Mouse (Mus musculus) MEL (cell line): ENCODE results near the gene Acad10. TPM values are rescaled to one million over a fixed set of nuclear protein-coding genes. Genes with fewer than 3 reads are reported as not detected.

Experiments used
- DNase-seq: peaks from one replicate; pipeline ENCODE4 v3.0.0; 2011; ENCODE audit warnings: low read depth, low spot score
- H3K27ac ChIP-seq: 2 replicates; pipeline ENCODE4 v1.5.1; 2012; ENCODE audit warnings: low read depth, mild to moderate bottlenecking, control low read depth, low read length, moderate library complexity; ENCODE audit not compliant: control insufficient read depth
- H3K27me3 ChIP-seq, 2 experiments: fragments of 150-350 bp in 1 of 2; sonication (generic) in 1 of 2; 2 replicates each; pipeline ENCODE4 v1.6.1; 2012; ENCODE audit warnings: low read length in 2 of 2, mild to moderate bottlenecking in 2 of 2, improper control_type of control experiment in 1 of 2, moderate library complexity in 1 of 2; ENCODE audit not compliant: insufficient read depth in 2 of 2, control insufficient read depth in 1 of 2
- H3K36me3 ChIP-seq, 2 experiments: 2 replicates each; pipeline ENCODE4 v1.6.1; 2012 to 2014; ENCODE audit warnings: low read length in 2 of 2, improper control_type of control experiment in 1 of 2, inconsistent platforms in 1 of 2, mild to moderate bottlenecking in 1 of 2; ENCODE audit not compliant: insufficient read depth in 2 of 2, control insufficient read depth in 1 of 2
- H3K4me1 ChIP-seq, 2 experiments: fragments of 150-350 bp in 1 of 2; sonication (generic) in 1 of 2; 2 replicates each; pipeline ENCODE4 v1.6.1; 2012; ENCODE audit warnings: low read length in 2 of 2, improper control_type of control experiment in 1 of 2, mild to moderate bottlenecking in 1 of 2; ENCODE audit not compliant: insufficient read depth in 2 of 2, control insufficient read depth in 1 of 2
- H3K4me3 ChIP-seq, 2 experiments: fragments of 150-350 bp in 1 of 2; sonication (generic) in 1 of 2; 2 replicates each; pipeline ENCODE4 v1.5.1; 2012; ENCODE audit warnings: low read depth in 2 of 2, low read length in 2 of 2, mild to moderate bottlenecking in 2 of 2, moderate library complexity in 2 of 2, control low read depth in 1 of 2, improper control_type of control experiment in 1 of 2; ENCODE audit not compliant: control insufficient read depth in 1 of 2, insufficient read depth in 1 of 2
- H3K79me2 ChIP-seq: 2 replicates; pipeline ENCODE4 v1.6.1; 2012; ENCODE audit warnings: mild to moderate bottlenecking, low read length, moderate library complexity; ENCODE audit not compliant: control insufficient read depth, poor library complexity, insufficient read depth
- H3K9ac ChIP-seq: 2 replicates; pipeline ENCODE4 v1.6.1; 2012; ENCODE audit warnings: low read depth, mild to moderate bottlenecking, control low read depth, low read length, moderate library complexity; ENCODE audit not compliant: control insufficient read depth, poor library complexity, severe bottlenecking
- H3K9me3 ChIP-seq: fragments of 150-350 bp; sonication (generic); replicated peaks from 2 replicates; pipeline ENCODE4 v1.6.1; 2012; ENCODE audit warnings: mild to moderate bottlenecking, low read length, improper control_type of control experiment, moderate library complexity; ENCODE audit not compliant: insufficient read depth
- BHLHE40 ChIP-seq: IDR thresholded peaks from 2 replicates; pipeline ENCODE4 v1.6.1; 2012; ENCODE audit warnings: low read depth, mild to moderate bottlenecking, inconsistent platforms, low read length, improper control_type of control experiment, borderline replicate concordance
- CHD1 ChIP-seq: IDR thresholded peaks from 2 replicates; pipeline ENCODE4 v1.6.1; 2012; ENCODE audit warnings: low read depth, mild to moderate bottlenecking, inconsistent platforms, low read length, improper control_type of control experiment
- CHD2 ChIP-seq: IDR thresholded peaks from 2 replicates; pipeline ENCODE4 v1.6.1; 2011; ENCODE audit warnings: low read length, improper control_type of control experiment
- CTCF ChIP-seq, 3 experiments: IDR thresholded peaks in 2 of 3; conservative IDR thresholded peaks in 1 of 3; 2 replicates each; pipeline ENCODE4 v1.5.1; 2011 to 2012; ENCODE audit warnings: low read length in 3 of 3, low read depth in 2 of 3, mild to moderate bottlenecking in 2 of 3, improper control_type of control experiment in 1 of 3, inconsistent platforms in 1 of 3, mixed read lengths in 1 of 3, moderate library complexity in 1 of 3; ENCODE audit not compliant: control insufficient read depth in 1 of 3, insufficient read depth in 1 of 3, poor library complexity in 1 of 3, severe bottlenecking in 1 of 3
- E2F4 ChIP-seq: IDR thresholded peaks from 2 replicates; pipeline ENCODE4 v1.6.1; 2011; ENCODE audit warnings: low read depth, low read length, improper control_type of control experiment, borderline replicate concordance
- ELF1 ChIP-seq: IDR thresholded peaks from 2 replicates; pipeline ENCODE4 v1.6.1; 2014; ENCODE audit warnings: low read depth, mild to moderate bottlenecking, inconsistent platforms, low read length, improper control_type of control experiment, moderate library complexity
- EP300 ChIP-seq, 2 experiments: IDR thresholded peaks; 2 replicates each; pipeline ENCODE4 v1.6.1; 2011; ENCODE audit warnings: improper control_type of control experiment in 2 of 2, low read length in 2 of 2, low read depth in 1 of 2, mild to moderate bottlenecking in 1 of 2
- GATA1 ChIP-seq: IDR thresholded peaks from 2 replicates; pipeline ENCODE4 v1.6.1; 2011; ENCODE audit warnings: low read depth, low read length, improper control_type of control experiment
- HCFC1 ChIP-seq: IDR thresholded peaks from 2 replicates; pipeline ENCODE4 v1.6.1; 2012; ENCODE audit warnings: low read depth, mild to moderate bottlenecking, inconsistent platforms, low read length, improper control_type of control experiment, moderate library complexity
- KAT2A ChIP-seq: conservative IDR thresholded peaks from 2 replicates; pipeline ENCODE4 v1.6.1; 2012; ENCODE audit warnings: low read depth, low read length, improper control_type of control experiment, inconsistent platforms
- MAFK ChIP-seq: IDR thresholded peaks from 2 replicates; pipeline ENCODE4 v1.6.1; 2011; ENCODE audit warnings: low read depth, mild to moderate bottlenecking, low read length, improper control_type of control experiment, borderline replicate concordance
- MAZ ChIP-seq: IDR thresholded peaks from 2 replicates; pipeline ENCODE4 v1.6.1; 2012; ENCODE audit warnings: low read depth, mild to moderate bottlenecking, inconsistent platforms, low read length, improper control_type of control experiment
- MXI1 ChIP-seq: IDR thresholded peaks from 2 replicates; pipeline ENCODE4 v1.6.1; 2011; ENCODE audit warnings: mild to moderate bottlenecking, low read depth, low read length, improper control_type of control experiment
- MYB ChIP-seq: IDR thresholded peaks from 2 replicates; pipeline ENCODE4 v1.6.1; 2011; ENCODE audit warnings: mild to moderate bottlenecking, low read depth, low read length, improper control_type of control experiment
- MYC ChIP-seq: IDR thresholded peaks from 2 replicates; pipeline ENCODE4 v1.6.1; 2011; ENCODE audit warnings: low read depth, mild to moderate bottlenecking, low read length, improper control_type of control experiment, moderate library complexity
- NELFE ChIP-seq: IDR thresholded peaks from 2 replicates; pipeline ENCODE4 v1.6.1; 2011; ENCODE audit warnings: low read depth, low read length, improper control_type of control experiment
- NRF1 ChIP-seq: IDR thresholded peaks from 2 replicates; pipeline ENCODE4 v1.6.1; 2014; ENCODE audit warnings: low read depth, mild to moderate bottlenecking, inconsistent platforms, low read length, improper control_type of control experiment, moderate library complexity; ENCODE audit not compliant: poor library complexity, insufficient read depth, severe bottlenecking
- POLR2AphosphoS2 ChIP-seq: IDR thresholded peaks from 2 replicates; pipeline ENCODE4 v1.6.1; 2011; ENCODE audit warnings: low read length, improper control_type of control experiment
- POLR2AphosphoS5 ChIP-seq: IDR thresholded peaks from 2 replicates; pipeline ENCODE4 v1.6.1; 2012; ENCODE audit warnings: low read depth, borderline replicate concordance, mild to moderate bottlenecking, inconsistent platforms, low read length, moderate library complexity, mixed read lengths
- RAD21 ChIP-seq: IDR thresholded peaks from 2 replicates; pipeline ENCODE4 v1.6.1; 2011; ENCODE audit warnings: mild to moderate bottlenecking, low read depth, low read length, improper control_type of control experiment
- RCOR1 ChIP-seq: IDR thresholded peaks from 2 replicates; pipeline ENCODE4 v1.6.1; 2012; ENCODE audit warnings: low read depth, mild to moderate bottlenecking, inconsistent platforms, low read length, improper control_type of control experiment
- SIN3A ChIP-seq: IDR thresholded peaks from 2 replicates; pipeline ENCODE4 v1.6.1; 2012; ENCODE audit warnings: low read length, improper control_type of control experiment, inconsistent platforms
- TAL1 ChIP-seq: IDR thresholded peaks from 2 replicates; pipeline ENCODE4 v1.6.1; 2012; ENCODE audit warnings: mild to moderate bottlenecking, inconsistent platforms, low read length, moderate library complexity, mixed read lengths
- UBTF ChIP-seq: IDR thresholded peaks from 2 replicates; pipeline ENCODE4 v1.6.1; 2012; ENCODE audit warnings: low read depth, mild to moderate bottlenecking, inconsistent platforms, low read length, improper control_type of control experiment, moderate library complexity, borderline replicate concordance; ENCODE audit not compliant: insufficient read depth
- USF1 ChIP-seq: IDR thresholded peaks from 2 replicates; pipeline ENCODE4 v1.6.1; 2014; ENCODE audit warnings: low read depth, mild to moderate bottlenecking, inconsistent platforms, low read length, improper control_type of control experiment, moderate library complexity
- ZNF384 ChIP-seq: IDR thresholded peaks from 2 replicates; pipeline ENCODE4 v1.6.1; 2012; ENCODE audit warnings: low read depth, mild to moderate bottlenecking, inconsistent platforms, low read length, improper control_type of control experiment
- polyA plus RNA-seq, 2 experiments: library from polyadenylated mRNA; stranded (reverse) in 1 of 2; unstranded in 1 of 2; fragments of >175 nt in 1 of 2; fragments of >200 nt in 1 of 2; gene quantifications; 2 replicates each; pipeline versions ENCODE4 v1.2.1 to v1.2.4; 2012; ENCODE audit warnings: low replicate concordance in 2 of 2, low read depth in 1 of 2; ENCODE audit not compliant: insufficient read length in 2 of 2, insufficient read depth in 1 of 2, missing spikeins in 1 of 2
- total RNA-seq: library from RNA; depleted of rRNA; stranded (reverse); fragments of 300-350 nt; gene quantifications from 2 replicates; pipeline ENCODE4 v1.2.3, GENCODE M21; 2012

The Acad10 gene
- total and polyA plus RNA-seq, 3 experiments = 4.4 to 5.9 TPM; not detected in 1

DNA sequence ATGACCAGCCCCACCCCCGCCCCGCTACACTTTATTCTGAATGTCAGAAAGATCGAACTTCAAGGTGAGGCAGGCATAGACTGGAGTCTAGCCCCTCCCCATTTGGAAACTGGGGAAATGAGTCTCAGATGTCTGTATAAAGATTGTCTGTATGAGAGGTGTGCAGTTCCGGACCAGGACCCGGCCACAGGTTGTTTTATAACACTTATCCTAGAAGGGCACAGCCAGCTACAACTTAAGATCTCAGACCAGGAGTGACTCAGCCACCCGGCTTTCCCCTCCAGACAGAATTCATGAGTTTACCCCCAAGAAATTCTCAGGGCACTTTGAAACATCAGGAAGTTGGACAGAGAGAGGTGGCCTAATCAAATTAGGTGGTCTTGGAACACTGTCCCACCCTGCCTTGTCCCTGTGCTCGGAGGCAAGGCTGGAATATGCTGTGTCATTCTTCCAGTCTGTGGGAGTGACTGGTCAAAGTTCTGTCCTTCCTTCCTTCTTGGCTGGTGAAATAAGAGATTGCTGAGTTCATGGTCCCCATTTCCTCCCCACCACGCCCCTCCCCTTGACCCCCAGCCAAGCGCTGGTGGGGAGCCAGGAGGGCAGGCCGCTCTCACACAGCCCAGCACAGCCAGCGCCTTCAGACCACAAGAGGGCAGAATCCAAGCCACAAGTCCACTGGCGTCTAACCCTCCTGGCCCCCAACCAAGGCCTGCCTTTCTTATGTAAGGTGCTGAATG is 76.4 kb downstream of the Acad10 start (continued):
- TF ChIP-seq CHD1 = no peak
- no peak for TF ChIP-seq POLR2AphosphoS2
- no peak for TF ChIP-seq POLR2AphosphoS5
- TF ChIP-seq KAT2A = no peak
- TF ChIP-seq CTCF (IDR thresholded peaks at IDR 0.05 in 2 of 3, conservative IDR thresholded peaks at IDR 0.05 in 1 of 3; ENCODE audit: control insufficient read depth in 1 of 3, insufficient read depth in 1 of 3, low read depth in 2 of 3, low read length in 3 of 3, poor library complexity in 1 of 3, severe bottlenecking in 1 of 3) = peak in 2 of 3 experiments; percentile 68; a peak in 4 of 6 replicates
- TF ChIP-seq CHD2 = no peak
- no peak for TF ChIP-seq E2F4
- no peak for TF ChIP-seq UBTF
- no peak for TF ChIP-seq USF1
- TF ChIP-seq TAL1 = no peak
- TF ChIP-seq NELFE = peak; percentile 47; the same call in 1 of the 2 replicates
- TF ChIP-seq GATA1 = no peak
- no peak for TF ChIP-seq NRF1
- TF ChIP-seq EP300 (IDR thresholded peaks at IDR 0.05; ENCODE audit: low read depth in 1 of 2, low read length in 2 of 2) = peak; percentile 46 to 60; a peak in 3 of 4 replicates

- peaks cover 19 to 20% of the 10 kb centered on the region in 2 experiments for H3K4me1 ChIP-seq
- H3K9ac ChIP-seq = no peak overlapping the region
- no peak for TF ChIP-seq RCOR1
- no peak for DNase-seq
- H3K36me3 ChIP-seq = peaks cover 0 to 23% of the 10 kb centered on the region in 2 experiments
- no peaks in the 10 kb centered on the region for H3K9me3 ChIP-seq
- no peak overlapping the region for H3K27ac ChIP-seq
- H3K79me2 ChIP-seq = peaks cover 4% of the 10 kb centered on the region; the same call in 1 of the 2 replicates
- H3K4me3 ChIP-seq = no peak overlapping the region
- no peaks in the 10 kb centered on the region for H3K27me3 ChIP-seq
Observed at GRCm38 (mm10) chr5:121581945-121582344, 78.4 kb downstream of the Acad10 start.

DNA sequence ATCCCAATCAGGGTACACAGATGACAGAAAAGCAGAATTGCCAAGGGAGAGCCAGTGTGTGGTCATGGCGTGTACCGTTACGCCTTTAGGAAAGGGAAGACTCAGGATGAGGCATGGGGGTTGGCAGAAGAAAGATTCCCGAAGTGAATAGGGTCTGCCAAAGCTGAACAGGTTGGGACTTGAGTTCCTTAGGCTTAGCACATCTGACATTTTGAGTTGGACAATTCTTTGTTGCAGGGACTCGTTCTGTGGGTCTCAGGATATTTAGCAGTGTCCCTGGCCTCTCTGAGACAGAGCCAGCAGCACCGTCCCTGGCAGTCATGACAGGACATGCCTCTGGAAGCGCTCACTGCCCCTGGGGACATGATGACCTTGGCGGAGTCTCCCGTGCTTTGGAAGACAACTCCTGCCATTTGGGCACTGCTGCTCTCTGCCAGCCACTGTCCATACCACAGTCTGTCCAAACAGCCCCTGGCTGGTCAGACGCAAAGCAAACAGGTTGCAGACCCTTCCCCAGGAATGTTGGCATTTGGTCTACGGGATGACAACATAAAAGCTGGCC is 83.3 kb downstream of the Acad10 start:
- H3K79me2 ChIP-seq = no peaks in the 10 kb centered on the region
- TF ChIP-seq MYC (no peak), BHLHE40 (no peak), CHD2 (no peak), MXI1 (no peak), POLR2AphosphoS5 (no peak), USF1 (no peak), ZNF384 (no peak), MAZ (no peak), EP300 (IDR thresholded peaks at IDR 0.05; ENCODE audit: low read depth in 1 of 2, low read length in 2 of 2) (no peak), RCOR1 (no peak), POLR2AphosphoS2 (no peak), SIN3A (no peak), RAD21 (no peak), NELFE (no peak), HCFC1 (no peak), MYB (no peak), ELF1 (no peak), MAFK (no peak)
- no peak for DNase-seq
- no peaks in the 10 kb centered on the region for H3K27me3 ChIP-seq
- no peaks in the 10 kb centered on the region for H3K4me1 ChIP-seq
- H3K9me3 ChIP-seq = no peaks in the 10 kb centered on the region
- no peaks in the 10 kb centered on the region; a peak in 2 of 4 replicates for H3K36me3 ChIP-seq
- no peak overlapping the region for H3K27ac ChIP-seq
- H3K9ac ChIP-seq = no peak overlapping the region
- H3K4me3 ChIP-seq = no peak overlapping the region
